25 mouse cellular contexts compared by ENCODE assay signal in genomic region chr7:144562016-144562415, GRCm38 (mm10). TPM values are rescaled to one million over a fixed set of nuclear protein-coding genes. Genes with fewer than 3 reads are reported as not detected.
DNase-seq lines count a peak whose midpoint lies in the region; ATAC-seq and TF ChIP-seq lines count a peak whose summit lies in the region.
"Had no signal": no experiment of that assay in that cellular context is flagged by ENCODE, and none has a peak within 500 bp of the region (broad histone marks: within the 10 kb centered on the region; RNA-seq: fewer than 3 reads in every experiment).

No protein-coding gene starts in this region.

- H3K36me3 ChIP-seq in kidney, adult 2 months (ENCODE audit: control insufficient read depth, insufficient read depth, low read length), result no peaks in the 10 kb centered on the region
- no peaks in the 10 kb centered on the region for H3K36me3 ChIP-seq in kidney, embryonic 16.5 days (ENCODE audit: insufficient read depth, low read length)
- H3K36me3 ChIP-seq in neural tube, embryonic 15.5 days, result no peaks in the 10 kb centered on the region
- H3K36me3 ChIP-seq: forebrain, embryonic 12.5 days; stomach, embryonic 15.5 days had no signal

- no peak overlapping the region for H3K9ac ChIP-seq in kidney, embryonic 16.5 days (replicated peaks; ENCODE audit: low read length)
- H3K9ac ChIP-seq in neural tube, embryonic 15.5 days (replicated peaks), result no peak overlapping the region
- H3K9ac ChIP-seq: forebrain, embryonic 12.5 days; stomach, embryonic 15.5 days had no signal

- DNase-seq in kidney, adult 2 months, result peak; percentile 62
- peak; percentile 50 for DNase-seq in neural tube, embryonic 10.5 days (ENCODE audit: extremely low spot score, low spot score)
- DNase-seq in kidney, postnatal 10 days, result peak; percentile 31
- DNase-seq in gastrocnemius, postnatal 10 days, result no peak
- DNase-seq in heart, adult 9 months (ENCODE audit: low spot score in 2 of 2), result no peak
- DNase-seq: adrenal gland, adult 8-10 months; B cell, adult 2 months; cerebellum, postnatal 10 days; heart, adult 18-20 months; layer of hippocampus, adult 9-11 months; left cerebral cortex, postnatal 4 days; liver; lung, adult 18-20 months; midbrain, embryonic 14.5 days; retina, postnatal 1 day; thymus, adult 18-20 months; thymus, postnatal 4 days had no signal

- no peak overlapping the region for H3K4me2 ChIP-seq in kidney, embryonic 16.5 days (replicated peaks; ENCODE audit: low read depth, low read length)
- H3K4me2 ChIP-seq in neural tube, embryonic 15.5 days, result no peak overlapping the region
- H3K4me2 ChIP-seq: forebrain, embryonic 12.5 days; stomach, embryonic 15.5 days had no signal

- no peak for TF ChIP-seq POLR2A in kidney, adult 2 months (IDR thresholded peaks at IDR 0.05; ENCODE audit: low read depth, low read length)

- 26% methylated on average over 3 of the region's 3 CpGs for WGBS in kidney, adult 2 months
- 28% methylated on average over 3 of the region's 3 CpGs for WGBS in kidney, embryonic 16.5 days
- 10% methylated on average over 3 of the region's 3 CpGs for WGBS in neural tube, embryonic 15.5 days

- no peak for ATAC-seq in kidney, embryonic 16.5 days (ENCODE audit: low FRiP score, low TSS enrichment)
- ATAC-seq in neural tube, embryonic 15.5 days (ENCODE audit: low FRiP score), result no peak
- ATAC-seq: inflammation-experienced regulatory T-cells, adult 6 months had no signal

- TF ChIP-seq CTCF in kidney, adult 2 months (conservative IDR thresholded peaks at IDR 0.05; ENCODE audit: insufficient read depth, insufficient read length, low read depth, low read length), result no peak

- 0 out of 2 replicates have a peak, but pooled peaks cover 5% of the 10 kb centered on the region for H3K4me1 ChIP-seq in kidney, adult 2 months (ENCODE audit: control insufficient read depth, insufficient read depth, low read length)
- H3K4me1 ChIP-seq in kidney, embryonic 16.5 days (ENCODE audit: insufficient read depth, low read length), result no peaks in the 10 kb centered on the region
- H3K4me1 ChIP-seq in neural tube, embryonic 15.5 days, result no peaks in the 10 kb centered on the region
- H3K4me1 ChIP-seq: stomach, embryonic 15.5 days had no signal

- no peak overlapping the region for H3K27ac ChIP-seq in kidney, adult 2 months (ENCODE audit: insufficient read depth, low read depth, low read length)
- no peak overlapping the region for H3K27ac ChIP-seq in kidney, embryonic 16.5 days (ENCODE audit: low read length)
- no peak overlapping the region for H3K27ac ChIP-seq in neural tube, embryonic 15.5 days (replicated peaks)
- H3K27ac ChIP-seq: forebrain, embryonic 12.5 days; left cerebral cortex, adult 2 months; macrophage; stomach, embryonic 15.5 days had no signal

- H3K9me3 ChIP-seq in kidney, embryonic 16.5 days (ENCODE audit: low read length), result no peaks in the 10 kb centered on the region
- H3K9me3 ChIP-seq in neural tube, embryonic 15.5 days (replicated peaks), result no peaks in the 10 kb centered on the region
- H3K9me3 ChIP-seq: forebrain, embryonic 12.5 days; stomach, embryonic 15.5 days had no signal

- H3K27me3 ChIP-seq in kidney, adult 2 months (replicated peaks; ENCODE audit: control insufficient read depth, insufficient read depth, low read length), result no peaks in the 10 kb centered on the region
- no peaks in the 10 kb centered on the region for H3K27me3 ChIP-seq in kidney, embryonic 16.5 days (ENCODE audit: insufficient read depth, low read length)
- H3K27me3 ChIP-seq in neural tube, embryonic 15.5 days (replicated peaks), result no peaks in the 10 kb centered on the region
- H3K27me3 ChIP-seq: stomach, embryonic 15.5 days had no signal

- no peak overlapping the region for H3K4me3 ChIP-seq in kidney, adult 2 months (ENCODE audit: insufficient read depth, low read depth, low read length)
- no peak overlapping the region for H3K4me3 ChIP-seq in kidney, embryonic 16.5 days (ENCODE audit: low read length)
- H3K4me3 ChIP-seq in neural tube, embryonic 15.5 days (replicated peaks), result no peak overlapping the region
- H3K4me3 ChIP-seq: forebrain, embryonic 12.5 days; left cerebral cortex, adult 2 months; myocyte; stomach, embryonic 15.5 days had no signal

RNA-seq across cellular contexts. Expression of gene Ppfia1, which starts 8.5 kb away (rescaled TPM):
- 43.8 and 44.9 TPM in 2 replicates for polyA plus RNA-seq in kidney, adult 2 months (2012; rRNA removed)
- polyA plus RNA-seq in kidney, embryonic 16.5 days (2015; fragmentation: Nextera tagmentation; extraction: Ambion mirVana), result 26.9 and 37.7 TPM in 2 replicates
- polyA plus RNA-seq in neural tube, embryonic 15.5 days (2015; fragmentation: Nextera tagmentation; extraction: Ambion mirVana), result 22.3 and 25.6 TPM in 2 replicates
- total RNA-seq in gastrocnemius, postnatal 10 days (2021), result 10 to 100 TPM; 34.2 to 36.4 TPM

RNA-seq across cellular contexts. Expression of gene Fadd, which starts 20.2 kb away (rescaled TPM):
- polyA plus RNA-seq in kidney, adult 2 months (2012; rRNA removed), result 15.2 and 16.0 TPM in 2 replicates
- polyA plus RNA-seq in kidney, embryonic 16.5 days (2015; fragmentation: Nextera tagmentation; extraction: Ambion mirVana), result 13.1 and 15.7 TPM in 2 replicates
- 4.9 and 5.5 TPM in 2 replicates for polyA plus RNA-seq in neural tube, embryonic 15.5 days (2015; fragmentation: Nextera tagmentation; extraction: Ambion mirVana)
- 1 to 10 TPM; 4.9 to 5.9 TPM for total RNA-seq in gastrocnemius, postnatal 10 days (2021)

Comparison
In these comparisons a context has a peak if more than half of its experiments do, and no peak if none do; other contexts are left out.
1. DNase-seq: peak in kidney, adult 2 months (single experiment), neural tube, embryonic 10.5 days (single experiment) and kidney, postnatal 10 days (single experiment); none in gastrocnemius, postnatal 10 days (single experiment) and heart, adult 9 months (0 of 2).